Mouse (Mus musculus): ENCODE measurements around the gene Usp24.

Gene Usp24

DNA sequence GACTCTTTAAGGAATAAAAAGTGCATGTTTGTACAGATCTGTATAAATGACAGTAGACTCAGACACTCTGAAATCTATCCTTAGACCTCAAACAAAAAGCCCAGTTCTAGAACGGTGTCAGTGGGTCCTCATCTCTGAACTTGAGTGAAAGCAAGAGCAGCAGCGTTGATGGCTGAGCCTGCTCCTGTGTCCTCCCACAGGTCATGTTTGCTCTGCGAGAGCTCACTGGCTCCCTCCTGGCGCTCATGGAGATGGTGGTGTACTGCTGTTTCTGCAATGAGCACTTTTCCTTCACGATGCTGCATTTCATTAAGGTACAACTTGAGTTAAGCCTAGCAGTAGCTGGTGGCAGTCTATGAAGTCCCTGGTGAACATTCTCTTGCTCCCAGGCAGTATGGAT lies 110.3 kb downstream of the Usp24 start:
- DNase-seq (ENCODE audit: extremely low read depth, low read depth), result no peak

DNA sequence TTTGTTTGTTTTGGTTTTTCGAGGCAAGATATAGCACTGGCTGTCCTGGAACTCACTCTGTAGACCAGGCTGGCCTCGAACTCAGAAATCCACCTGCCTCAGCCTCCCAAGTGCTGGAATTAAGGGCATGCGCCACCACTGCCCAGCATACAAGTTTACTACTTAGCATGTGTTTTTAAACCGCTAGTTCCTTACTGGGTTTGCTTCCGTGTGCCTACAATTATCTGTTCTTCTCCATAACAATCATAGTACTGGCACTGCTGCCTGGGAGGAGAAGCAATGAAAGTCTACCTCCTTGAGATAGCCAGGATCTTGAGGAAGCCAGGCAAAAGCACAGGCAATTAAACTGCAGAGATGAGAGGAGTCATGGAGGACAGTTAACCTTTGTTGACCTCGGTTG lies 112.6 kb downstream of the Usp24 start:
- no peak for DNase-seq (ENCODE audit: extremely low read depth, low read depth)

DNA sequence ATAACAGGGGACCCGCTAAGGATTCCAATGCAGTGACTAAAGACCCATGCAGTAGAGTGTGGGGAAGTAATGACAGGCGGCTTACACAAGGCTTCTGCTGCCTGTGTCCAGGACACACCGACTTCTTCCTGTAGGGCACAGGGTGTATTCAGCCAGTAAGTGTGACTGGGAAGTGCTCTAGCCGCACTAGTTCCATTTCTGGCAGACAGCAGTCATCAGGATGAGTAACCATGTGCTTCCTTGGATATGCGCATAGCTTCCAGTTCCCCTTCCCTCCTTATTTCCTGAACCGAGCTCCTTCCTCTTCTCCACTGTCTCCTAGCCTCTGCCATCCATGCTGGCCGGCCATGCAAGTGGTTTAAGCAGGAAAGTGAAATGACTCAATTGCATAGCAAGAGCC lies 113.1 kb downstream of the Usp24 start:
- DNase-seq (ENCODE audit: extremely low read depth, low read depth), result no peak

DNA sequence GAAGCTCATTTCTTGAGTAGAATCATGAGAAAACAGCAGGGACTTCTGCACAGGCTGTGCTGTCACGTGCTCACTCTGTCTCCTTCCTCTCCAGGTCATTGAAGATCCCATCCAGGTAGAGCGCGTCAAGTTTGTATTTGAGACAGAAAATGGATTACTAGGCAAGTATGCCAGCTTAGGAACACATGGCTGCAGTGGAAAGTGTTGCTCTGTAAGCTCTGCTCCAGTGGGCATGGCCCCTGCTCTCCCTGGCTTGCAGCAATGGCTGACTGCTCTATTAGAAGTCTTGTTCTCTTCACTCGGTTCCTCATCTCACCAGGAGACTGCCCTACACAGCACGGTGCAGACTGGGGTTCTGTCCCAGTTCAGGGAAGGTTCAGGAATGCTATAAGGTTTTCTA lies 114.4 kb downstream of the Usp24 start:
- DNase-seq (ENCODE audit: extremely low read depth, low read depth), result no peak

DNA sequence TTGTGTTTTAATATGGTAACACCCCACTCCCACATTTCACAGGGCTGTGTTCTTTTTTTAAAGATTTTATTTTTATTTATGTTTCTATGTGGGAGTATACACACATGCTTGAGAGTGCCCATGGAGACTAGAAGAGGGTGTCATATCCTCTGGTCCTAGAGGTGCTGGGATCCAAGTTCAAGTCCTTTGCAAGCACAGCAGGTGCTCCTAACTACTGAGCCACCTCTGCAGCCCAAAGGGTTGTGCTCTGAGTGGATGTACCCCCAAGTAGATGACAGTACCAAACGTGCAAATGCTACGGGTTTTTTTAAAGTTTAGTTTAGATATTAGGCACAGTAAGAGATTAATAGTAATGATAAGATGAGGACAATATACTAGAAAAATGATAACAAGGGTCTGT lies 119.4 kb downstream of the Usp24 start:
- no peak for DNase-seq (ENCODE audit: extremely low read depth, low read depth)

DNA sequence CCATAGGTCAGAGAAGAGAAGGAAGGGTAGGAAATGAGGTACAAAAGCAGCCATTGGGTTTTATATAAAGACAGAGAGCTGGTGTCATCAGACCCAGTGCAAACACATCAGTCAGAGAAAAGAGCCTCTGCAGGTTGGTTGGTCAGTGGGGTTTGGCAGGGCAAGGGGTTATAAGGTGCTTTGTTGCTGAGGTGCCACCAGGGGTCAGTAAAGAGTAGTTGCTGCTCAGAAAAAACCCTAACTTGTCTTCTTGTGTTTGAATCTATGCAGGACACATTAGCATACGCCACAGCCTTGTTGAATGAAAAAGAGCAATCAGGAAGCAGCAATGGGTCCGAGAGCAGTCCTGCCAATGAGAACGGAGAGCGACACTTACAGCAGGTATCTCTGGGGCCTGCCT lies 120.5 kb downstream of the Usp24 start:
- DNase-seq (ENCODE audit: extremely low read depth, low read depth), result peak; percentile 17

DNA sequence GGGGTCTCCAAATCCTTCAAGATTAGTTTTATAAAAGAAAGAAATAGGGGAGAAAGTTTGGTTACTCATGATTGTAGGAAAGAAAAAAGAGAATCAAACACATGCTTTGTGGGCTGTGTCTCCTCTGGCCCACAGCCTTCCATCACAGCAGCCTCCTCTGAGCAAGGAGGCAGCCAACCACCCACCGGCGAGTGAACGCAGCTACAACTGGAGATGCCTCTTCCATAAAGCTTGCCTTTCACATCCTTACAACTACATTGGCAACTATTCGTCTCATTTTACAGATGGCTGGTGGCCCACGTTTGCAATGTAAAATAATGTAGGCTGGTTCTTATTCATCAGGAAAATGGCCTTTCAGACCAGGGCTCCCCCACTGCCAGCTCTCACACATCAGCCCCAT lies 121.2 kb downstream of the Usp24 start:
- no peak for DNase-seq (ENCODE audit: extremely low read depth, low read depth)

DNA sequence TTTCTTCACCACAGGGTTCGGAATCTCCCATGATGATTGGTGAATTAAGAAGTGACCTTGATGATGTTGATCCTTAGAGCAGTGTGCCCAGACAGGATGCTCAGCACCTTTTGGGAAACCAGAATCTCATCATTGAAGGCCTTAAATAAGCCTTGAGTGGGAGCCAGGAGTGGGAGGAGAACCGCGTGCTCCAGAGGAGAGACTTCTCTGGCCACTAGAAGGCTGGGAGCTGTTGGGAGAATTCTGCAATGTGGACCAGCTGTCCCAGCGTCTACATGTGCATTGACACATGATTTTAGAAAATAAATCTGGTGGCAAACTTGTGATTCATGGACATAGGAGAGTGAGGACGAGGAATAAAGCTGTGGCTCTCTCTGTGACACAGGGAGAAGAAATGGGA lies 122.8 kb downstream of the Usp24 start:
- DNase-seq (ENCODE audit: extremely low read depth, low read depth), result no peak

DNA sequence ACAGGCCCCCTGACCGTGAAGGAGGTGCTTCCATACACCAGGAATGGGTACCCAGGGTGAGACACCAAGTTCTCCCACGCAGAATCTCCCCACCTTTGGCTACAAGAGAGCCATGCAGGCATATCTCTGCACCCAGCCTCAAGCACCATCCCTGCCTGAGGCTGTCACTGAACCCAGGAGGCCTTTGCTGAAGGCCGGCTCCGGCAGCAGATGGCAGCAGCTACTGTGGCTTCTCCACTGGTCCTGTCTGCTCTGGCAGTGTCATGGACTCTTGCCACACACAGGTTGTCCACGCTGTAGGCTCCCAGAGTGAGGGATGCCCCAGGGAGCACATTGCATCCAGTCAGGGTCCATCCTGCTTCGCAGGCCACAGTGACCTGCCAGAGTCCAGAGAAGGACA lies 127.2 kb downstream of the Usp24 start:
- DNase-seq (ENCODE audit: extremely low read depth, low read depth), result no peak

DNA sequence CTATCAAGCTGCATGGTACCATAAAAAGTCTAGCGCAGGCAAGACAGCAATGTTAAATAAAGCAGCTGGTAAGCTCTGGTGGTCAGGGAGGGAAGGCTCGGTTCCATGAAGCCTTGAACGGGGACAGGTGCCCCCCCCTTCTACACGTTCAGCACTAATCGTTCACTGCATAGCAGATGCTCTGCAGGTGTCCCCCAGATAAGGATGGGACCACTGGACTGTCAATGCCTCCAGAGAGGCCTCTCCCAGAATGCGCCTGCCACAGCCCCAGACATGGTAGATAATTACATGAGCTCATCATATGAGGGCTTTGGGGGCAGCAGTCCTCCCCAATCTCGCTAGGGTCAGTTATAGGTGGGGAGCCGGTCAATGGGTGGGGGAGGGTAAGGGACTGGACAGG lies 133.3 kb downstream of the Usp24 start:
- no peak for DNase-seq (ENCODE audit: extremely low read depth, low read depth)

DNA sequence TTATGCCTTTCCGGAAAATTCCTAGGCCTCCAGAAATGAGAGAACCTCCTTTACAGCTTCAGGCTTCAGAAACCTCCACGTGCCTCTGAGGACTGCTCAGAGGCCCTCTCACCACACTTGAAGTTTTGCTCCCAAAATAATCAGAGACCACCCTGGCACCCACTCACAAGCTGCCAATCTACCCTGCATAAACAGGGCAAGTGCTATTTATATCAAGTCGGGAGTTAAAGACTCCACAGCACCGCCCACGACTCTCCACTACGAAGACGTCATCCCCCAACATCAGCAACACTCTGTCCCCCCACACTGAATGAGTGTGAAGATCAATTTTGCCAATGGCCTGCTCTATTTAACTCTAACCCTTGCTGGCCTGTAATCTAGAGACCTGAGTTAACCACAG lies 136.4 kb downstream of the Usp24 start:
- no peak for DNase-seq (ENCODE audit: extremely low read depth, low read depth)

DNA sequence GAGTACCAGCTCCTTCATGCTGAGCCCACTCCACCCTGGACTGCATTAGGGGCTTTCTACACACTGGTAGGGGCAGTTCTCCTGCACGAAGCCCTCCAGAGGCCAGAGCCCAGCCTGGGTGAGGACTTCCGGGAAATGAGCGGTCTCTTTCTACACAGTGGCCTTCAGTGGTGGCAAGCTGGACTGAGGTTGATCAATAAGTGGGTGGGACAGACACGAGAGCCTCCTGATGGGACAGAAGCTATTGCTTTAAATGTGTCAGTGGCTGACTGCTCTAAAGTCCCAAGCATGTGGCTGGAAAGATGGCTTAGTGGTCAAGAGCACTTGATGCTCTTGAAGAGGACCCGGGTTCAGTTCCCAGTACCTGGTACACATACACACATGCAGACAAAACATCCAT lies 137.1 kb downstream of the Usp24 start:
- DNase-seq (ENCODE audit: extremely low read depth, low read depth), result no peak

DNA sequence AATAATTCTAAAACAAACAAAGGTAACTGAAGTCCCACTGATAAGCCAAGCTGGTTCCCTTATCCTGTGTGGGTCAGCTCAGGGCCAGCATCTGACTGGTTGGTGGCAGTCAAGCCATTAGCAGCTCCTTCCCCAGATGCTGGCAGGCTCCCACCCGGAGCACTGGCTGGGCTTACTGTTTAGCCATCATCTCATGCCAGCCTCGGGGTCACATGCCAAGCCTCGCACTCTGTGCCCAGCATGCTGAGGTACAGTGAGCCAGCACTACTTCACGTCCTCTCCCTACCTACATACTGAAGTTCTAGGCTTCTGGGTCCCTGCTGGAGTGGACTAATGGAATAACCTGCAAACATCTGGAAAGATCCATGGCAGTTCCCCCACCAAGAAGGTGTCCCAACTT lies 137.5 kb downstream of the Usp24 start:
- DNase-seq (ENCODE audit: extremely low read depth, low read depth), result no peak

DNA sequence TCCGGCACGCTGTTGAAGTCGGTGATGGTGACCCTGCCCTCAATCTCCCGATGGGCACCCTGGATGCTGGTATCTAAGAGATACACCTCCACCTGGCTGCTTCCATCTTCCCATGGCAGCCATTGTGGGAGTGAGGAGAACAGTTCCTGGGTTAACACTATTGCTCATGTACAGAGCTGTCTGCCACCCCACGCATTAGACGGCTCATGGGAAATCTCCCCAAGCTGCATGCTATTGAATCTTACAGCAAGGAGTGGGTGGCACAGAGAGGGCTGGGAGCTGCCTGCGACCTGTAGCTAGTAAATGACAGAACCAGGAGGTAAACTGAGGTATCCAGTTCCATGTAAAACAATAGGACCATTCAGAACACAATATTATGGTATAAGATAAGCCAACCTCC lies 138.5 kb downstream of the Usp24 start:
- DNase-seq (ENCODE audit: extremely low read depth, low read depth), result no peak

DNA sequence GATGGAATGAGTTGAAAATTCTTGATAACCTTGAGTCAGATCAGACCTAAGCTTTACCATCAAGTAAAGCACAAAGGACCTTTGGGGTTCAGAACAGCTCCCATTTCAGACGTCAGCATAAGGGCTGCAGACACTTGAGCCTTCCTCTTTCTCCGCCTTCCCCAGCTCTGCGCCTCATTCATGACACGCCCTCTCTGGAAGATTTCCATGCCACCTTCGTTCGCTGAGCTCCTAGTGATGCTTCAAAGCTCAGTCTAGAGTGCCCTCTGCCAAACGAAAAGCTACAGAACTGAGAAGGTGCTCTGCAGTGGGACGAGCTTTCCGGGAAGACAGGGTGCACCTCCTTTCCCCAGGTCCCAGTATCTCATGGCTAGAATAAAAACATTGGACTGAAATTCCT lies 146.0 kb downstream of the Usp24 start:
- DNase-seq (ENCODE audit: extremely low read depth, low read depth), result peak; percentile 49

DNA sequence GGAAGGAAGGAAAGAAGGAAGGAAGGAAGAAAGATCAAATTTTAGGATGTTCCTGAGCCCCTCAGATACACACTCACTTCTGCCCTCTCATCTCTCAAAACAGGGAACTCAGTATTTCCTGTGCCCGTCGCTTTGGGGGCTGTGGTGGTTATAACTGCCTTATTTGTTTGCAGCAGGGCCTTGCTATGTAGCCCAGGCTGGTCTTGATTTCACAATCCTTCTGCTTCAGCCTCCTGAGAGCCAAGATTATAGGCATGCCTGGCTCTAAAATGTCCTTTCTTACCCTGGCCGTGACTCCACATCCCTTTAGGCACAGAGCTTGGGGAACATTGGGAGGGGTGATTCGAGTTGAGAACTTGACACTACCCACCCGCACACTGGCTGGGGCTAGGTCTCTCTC lies 146.5 kb downstream of the Usp24 start:
- DNase-seq (ENCODE audit: extremely low read depth, low read depth), result peak; percentile 45

DNA sequence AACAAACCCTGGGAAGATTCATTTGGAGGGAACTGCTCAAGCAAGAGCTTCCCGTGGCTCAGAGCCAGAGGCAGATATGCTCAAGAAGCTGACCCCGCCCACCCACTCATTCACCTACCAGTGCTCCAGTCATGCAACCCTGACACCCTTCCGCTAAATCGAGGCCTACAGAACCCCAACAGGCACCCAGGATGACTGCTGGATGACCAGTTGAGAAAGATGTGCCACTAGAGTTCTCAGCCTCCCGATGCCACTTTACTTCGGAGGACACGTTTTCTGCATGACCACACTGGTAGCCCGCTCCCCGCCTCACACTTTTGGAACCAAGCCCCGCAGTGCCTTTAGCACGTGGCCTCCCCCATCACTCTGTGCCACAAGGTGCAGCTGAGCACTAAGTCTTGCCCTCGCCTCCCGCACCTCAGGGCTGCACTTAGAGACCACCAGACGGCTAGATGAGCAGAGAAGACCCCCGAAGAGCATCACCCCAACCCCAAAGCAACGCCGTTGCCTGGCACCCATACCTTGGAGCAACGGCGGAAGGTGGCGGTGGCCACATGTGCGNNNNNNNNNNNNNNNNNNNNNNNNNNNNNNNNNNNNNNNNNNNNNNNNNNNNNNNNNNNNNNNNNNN lies 147.3 kb downstream of the Usp24 start:
- DNase-seq (ENCODE audit: extremely low read depth, low read depth), result peak; percentile 90

DNA sequence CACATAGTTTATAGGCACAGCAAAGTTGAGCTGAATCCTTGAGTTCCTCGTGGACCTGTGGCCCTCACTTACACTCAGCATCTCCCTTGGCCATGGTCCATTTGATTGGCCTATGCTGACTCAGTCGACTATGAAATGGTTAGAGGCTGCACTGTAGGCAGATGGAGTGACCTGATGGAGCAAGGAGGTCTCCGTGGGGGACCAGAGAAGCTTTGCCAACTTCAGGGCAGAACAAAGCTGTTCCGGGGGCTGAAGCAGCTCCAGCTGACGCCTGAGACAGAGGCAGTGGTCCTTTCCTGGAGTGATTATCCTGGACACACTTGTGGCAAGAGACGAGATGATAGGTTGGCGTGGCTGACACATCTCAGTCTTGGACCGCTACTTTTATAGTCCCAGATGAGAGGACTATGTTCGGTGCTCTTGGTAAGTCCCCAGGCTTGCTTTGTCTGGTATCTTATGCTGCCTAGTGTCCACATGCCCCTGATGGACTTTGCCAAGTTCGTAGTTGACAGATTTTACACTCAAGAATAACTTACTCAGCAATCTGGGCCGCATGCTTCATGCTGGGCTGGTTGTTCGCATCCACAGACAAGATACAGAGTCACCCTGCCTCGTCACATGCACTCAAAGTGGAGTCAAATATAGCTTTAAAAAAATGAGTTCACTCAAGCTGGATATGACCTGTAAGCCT lies 151.6 kb downstream of the Usp24 start:
- DNase-seq (ENCODE audit: extremely low read depth, low read depth), result no peak

DNA sequence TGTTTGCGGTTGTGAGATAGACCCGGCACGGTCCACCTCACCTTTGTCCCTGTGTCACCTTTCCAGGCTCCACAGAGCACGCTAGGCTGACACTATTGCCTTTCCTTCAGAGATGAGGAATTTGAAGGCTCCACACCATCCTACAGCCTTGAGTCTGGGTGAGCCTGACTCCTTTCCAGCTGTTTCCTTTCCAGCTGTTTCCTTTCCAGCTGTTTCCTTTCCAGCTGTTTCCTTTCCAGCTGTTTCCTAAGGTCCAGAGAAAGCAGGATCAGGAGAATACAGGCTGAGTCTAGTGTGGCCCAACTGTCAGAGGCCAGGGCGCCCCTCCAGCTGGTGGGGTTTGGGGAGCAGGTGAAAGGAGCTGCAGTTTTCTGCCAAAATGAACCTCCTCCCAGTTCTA lies 154.9 kb downstream of the Usp24 start:
- DNase-seq (ENCODE audit: extremely low read depth, low read depth), result no peak

DNA sequence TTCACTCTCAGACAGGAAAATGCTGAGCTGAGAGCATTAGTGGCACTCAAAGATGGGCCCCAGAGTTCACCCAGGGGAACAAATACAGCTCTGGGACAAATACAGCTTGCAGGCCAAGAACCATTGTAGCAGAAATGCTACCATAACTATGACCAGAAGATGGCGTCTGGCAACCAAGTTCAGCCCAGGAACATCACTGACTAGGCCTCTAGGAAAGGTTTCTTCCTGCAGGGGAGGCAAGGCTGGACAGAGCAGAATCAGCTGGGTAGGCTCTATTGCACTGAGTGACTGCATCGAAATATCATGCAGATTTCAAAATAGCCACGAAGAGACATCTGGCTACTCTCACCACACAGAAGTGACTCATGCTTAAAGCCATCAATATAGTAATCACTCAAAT lies 156.3 kb downstream of the Usp24 start:
- peak; percentile 53 for DNase-seq (ENCODE audit: extremely low read depth, low read depth)

DNA sequence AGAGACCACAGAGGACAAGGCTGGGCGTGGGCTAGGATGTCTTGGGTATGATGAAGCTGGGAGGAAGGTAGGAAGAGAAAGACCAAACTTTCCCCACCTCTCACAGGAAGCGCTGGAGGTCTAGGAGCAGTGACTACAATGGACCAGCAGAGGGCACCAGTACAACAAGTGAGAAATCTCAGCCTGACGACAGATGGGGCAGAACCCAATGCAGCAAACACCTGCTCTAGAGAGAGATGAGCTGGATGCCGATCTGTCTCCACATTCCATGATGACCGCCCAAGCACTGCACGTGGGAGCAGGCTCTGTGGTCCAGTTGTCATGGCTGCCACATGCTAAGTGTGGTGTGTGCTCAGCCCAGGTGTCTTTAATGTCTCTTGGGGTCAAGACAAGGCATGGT lies 158.2 kb downstream of the Usp24 start:
- DNase-seq (ENCODE audit: extremely low read depth, low read depth), result peak; percentile 19

DNA sequence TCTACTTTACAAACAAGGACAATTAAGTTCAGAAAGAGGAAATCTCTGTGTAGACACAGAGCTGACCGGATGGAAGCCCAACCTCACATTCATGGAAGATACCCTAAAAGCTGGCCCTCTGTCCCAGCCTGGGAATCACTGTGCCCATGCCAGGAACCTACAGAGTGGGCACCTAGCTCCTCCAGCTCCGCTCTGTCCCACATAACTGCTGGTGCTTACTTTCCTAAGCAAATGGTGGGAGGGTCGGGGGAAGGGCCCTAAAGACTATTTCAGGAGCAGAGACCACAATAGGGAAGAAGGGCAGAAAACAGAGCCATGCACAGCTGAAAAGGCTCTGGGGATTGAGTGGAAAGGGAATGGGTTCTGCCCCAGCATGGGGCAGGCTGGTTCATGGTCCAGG lies 164.5 kb downstream of the Usp24 start:
- DNase-seq (ENCODE audit: extremely low read depth, low read depth), result no peak

DNA sequence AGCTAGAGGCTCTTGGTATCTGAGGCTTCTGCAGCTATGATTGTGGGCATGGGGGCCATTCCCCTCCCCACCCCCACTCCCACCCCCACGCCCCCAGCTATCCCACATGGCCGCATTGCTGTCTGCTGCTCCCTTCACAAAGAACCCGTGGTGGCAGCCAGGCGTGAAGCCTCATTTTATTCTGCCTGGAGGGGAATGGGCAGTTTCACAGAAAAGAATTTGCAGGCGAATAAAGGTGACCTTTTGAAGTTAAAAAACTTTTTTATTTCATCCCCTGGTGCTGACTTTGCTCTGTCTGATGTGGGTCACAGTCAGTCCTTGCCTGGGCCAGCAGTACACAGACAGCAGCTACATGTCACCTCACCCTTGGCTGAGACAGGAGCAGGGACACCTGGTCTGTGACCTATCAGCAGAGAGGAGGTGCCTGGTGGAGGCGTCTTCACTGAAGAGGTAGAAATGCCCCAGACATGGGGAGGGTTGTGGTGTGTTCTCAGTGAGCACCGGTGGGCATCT lies 167.3 kb downstream of the Usp24 start:
- no peak for DNase-seq (ENCODE audit: extremely low read depth, low read depth)
